Mouse (Mus musculus) liver, embryonic 11.5 days (tissue): ENCODE data around the gene Dlg2. TPM values are rescaled to one million over a fixed set of nuclear protein-coding genes. Genes with fewer than 3 reads are reported as not detected.

Experiments
- ATAC-seq: fragments of 200-750 bp; cut with Nextera tagmentation; replicated peaks from 2 replicates; pipeline ENCODE4 v1.8.0; 2017; ENCODE audit warnings: moderate number of reproducible peaks, mild to moderate bottlenecking, moderate TSS enrichment, moderate library complexity; ENCODE audit not compliant: low FRiP score
- DNase-seq: peaks from one replicate; pipeline ENCODE4 v3.0.0-alpha.2; 2017; ENCODE audit warnings: low spot score
- H3K27ac ChIP-seq: fragments of 300-500 bp; sonication (generic); 2 replicates; pipeline ENCODE4 v1.5.1; 2014; ENCODE audit warnings: mild to moderate bottlenecking, low read depth, low read length, control low read depth
- H3K27me3 ChIP-seq: fragments of 300-500 bp; sonication (generic); replicated peaks from 2 replicates; pipeline ENCODE4 v1.6.1; 2014; ENCODE audit warnings: low read length, mixed read lengths; ENCODE audit not compliant: control insufficient read depth, insufficient read depth
- H3K36me3 ChIP-seq: fragments of 300-500 bp; sonication (generic); 2 replicates; pipeline ENCODE4 v1.6.1; 2014; ENCODE audit warnings: mild to moderate bottlenecking, low read length, moderate library complexity, mixed read lengths; ENCODE audit not compliant: control insufficient read depth, insufficient read depth
- H3K4me1 ChIP-seq: fragments of 300-500 bp; sonication (generic); replicated peaks from 2 replicates; pipeline ENCODE4 v1.6.1; 2014; ENCODE audit warnings: low read length, mixed read lengths; ENCODE audit not compliant: control insufficient read depth, insufficient read depth
- H3K4me2 ChIP-seq: fragments of 300-500 bp; sonication (generic); 2 replicates; pipeline ENCODE4 v1.6.1; 2014; ENCODE audit warnings: mild to moderate bottlenecking, control low read depth, moderate library complexity
- H3K4me3 ChIP-seq: fragments of 300-500 bp; sonication (generic); 2 replicates; pipeline ENCODE4 v1.5.1; 2014; ENCODE audit warnings: low read depth, low read length, control low read depth
- H3K9ac ChIP-seq: fragments of 300-500 bp; sonication (generic); 2 replicates; pipeline ENCODE4 v1.6.1; 2014; ENCODE audit warnings: low read depth, low read length, control low read depth
- H3K9me3 ChIP-seq: fragments of 300-500 bp; sonication (generic); 2 replicates; pipeline ENCODE4 v1.6.1; 2016; ENCODE audit warnings: low read length, inconsistent platforms, mixed read lengths; ENCODE audit not compliant: control insufficient read depth
- WGBS: fragments of 180-500 bp; shearing (Covaris S2); extraction: QIAGEN DNeasy Blood & Tissue Kit; methylation state at CpG from one replicate; pipeline ENCODE4 v1.1.7; 2014; 5-methylcytosine and 5-hydroxymethylcytosine counted together
- polyA plus RNA-seq: library from polyadenylated mRNA; unstranded; fragments of >200 nt; fragmentation: Nextera tagmentation; extraction: Ambion mirVana; gene quantifications from 2 replicates; pipeline ENCODE4 v1.2.1, GENCODE M21; 2014

The Dlg2 gene
- polyA plus RNA-seq, 1 experiment from 2014 or later, result 0.96 TPM

GRCm38 (mm10) chr7:91573321-91573720, 1096.8 kb downstream of the Dlg2 start:
- H3K9ac ChIP-seq, result no peak overlapping the region
- no peak overlapping the region for H3K27ac ChIP-seq
- no peak overlapping the region for H3K4me2 ChIP-seq
- ATAC-seq (no peak), DNase-seq (no peak)
- no peak overlapping the region for H3K4me3 ChIP-seq
- H3K36me3 ChIP-seq, result no peaks in the 10 kb centered on the region
- H3K4me1 ChIP-seq, result no peaks in the 10 kb centered on the region
- no peaks in the 10 kb centered on the region for H3K9me3 ChIP-seq
- no peaks in the 10 kb centered on the region for H3K27me3 ChIP-seq

GRCm38 (mm10) chr7:91576216-91576615, 1099.7 kb downstream of the Dlg2 start:
- Histone ChIP-seq H3K4me3 (no peak overlapping the region), H3K4me2 (no peak overlapping the region), H3K36me3 (no peaks in the 10 kb centered on the region), H3K27ac (no peak overlapping the region), H3K9me3 (no peaks in the 10 kb centered on the region), H3K4me1 (no peaks in the 10 kb centered on the region), H3K9ac (no peak overlapping the region), H3K27me3 (no peaks in the 10 kb centered on the region)
- no peak for DNase-seq
- ATAC-seq, result no peak
- WGBS, result 77% methylated on average over 6 of the region's 6 CpGs

GRCm38 (mm10) chr7:91582203-91582602, 1105.7 kb downstream of the Dlg2 start:
- no peak overlapping the region for H3K27ac ChIP-seq
- 73% methylated on average over 2 of the region's 2 CpGs for WGBS
- H3K27me3 ChIP-seq, result no peaks in the 10 kb centered on the region
- ATAC-seq, result no peak
- DNase-seq, result no peak
- no peaks in the 10 kb centered on the region for H3K9me3 ChIP-seq
- no peaks in the 10 kb centered on the region for H3K36me3 ChIP-seq
- H3K4me3 ChIP-seq, result no peak overlapping the region
- no peak overlapping the region for H3K4me2 ChIP-seq
- H3K9ac ChIP-seq, result no peak overlapping the region
- H3K4me1 ChIP-seq, result no peaks in the 10 kb centered on the region

- H3K4me3 ChIP-seq, result no peak overlapping the region
- 56% methylated on average over 1 of the region's 1 CpGs for WGBS
- H3K27ac ChIP-seq, result no peak overlapping the region
- DNase-seq, result no peak
- no peak overlapping the region for H3K9ac ChIP-seq
- no peaks in the 10 kb centered on the region for H3K27me3 ChIP-seq
- no peaks in the 10 kb centered on the region for H3K36me3 ChIP-seq
- H3K4me1 ChIP-seq, result no peaks in the 10 kb centered on the region
- H3K9me3 ChIP-seq, result no peaks in the 10 kb centered on the region
- no peak overlapping the region for H3K4me2 ChIP-seq
- no peak for ATAC-seq
These were observed 1107.1 kb downstream of the Dlg2 start for GRCm38 (mm10) chr7:91583566-91583965.

GRCm38 (mm10) chr7:91591261-91592170, 1115.0 kb downstream of the Dlg2 start:
- DNase-seq, result no peak
- H3K9me3 ChIP-seq, result no peaks in the 10 kb centered on the region
- no peaks in the 10 kb centered on the region for H3K4me1 ChIP-seq
- no peak overlapping the region for H3K4me3 ChIP-seq
- H3K27ac ChIP-seq, result no peak overlapping the region
- WGBS, result 74% methylated on average over 5 of the region's 5 CpGs
- H3K4me2 ChIP-seq, result no peak overlapping the region
- ATAC-seq, result no peak
- H3K27me3 ChIP-seq, result no peaks in the 10 kb centered on the region
- H3K9ac ChIP-seq, result no peak overlapping the region
- no peaks in the 10 kb centered on the region for H3K36me3 ChIP-seq

- no peak overlapping the region for H3K4me3 ChIP-seq
- no peak for DNase-seq
- no peaks in the 10 kb centered on the region for H3K4me1 ChIP-seq
- no peaks in the 10 kb centered on the region for H3K9me3 ChIP-seq
- no peak for ATAC-seq
- no peak overlapping the region for H3K9ac ChIP-seq
- WGBS, result 49% methylated on average over 4 of the region's 4 CpGs
- no peaks in the 10 kb centered on the region for H3K27me3 ChIP-seq
- H3K4me2 ChIP-seq, result no peak overlapping the region
- no peak overlapping the region for H3K27ac ChIP-seq
- no peaks in the 10 kb centered on the region for H3K36me3 ChIP-seq
These were observed 1122.1 kb downstream of the Dlg2 start for GRCm38 (mm10) chr7:91598549-91598948.

GRCm38 (mm10) chr7:91601307-91601706, 1124.8 kb downstream of the Dlg2 start:
- no peak for ATAC-seq
- no peaks in the 10 kb centered on the region for H3K9me3 ChIP-seq

GRCm38 (mm10) chr7:91603561-91603960, 1127.1 kb downstream of the Dlg2 start:
- H3K4me3 ChIP-seq, result no peak overlapping the region
- DNase-seq, result no peak
- no peak overlapping the region for H3K27ac ChIP-seq
- WGBS, result 80% methylated on average over 4 of the region's 4 CpGs
- H3K4me2 ChIP-seq, result no peak overlapping the region
- no peaks in the 10 kb centered on the region for H3K4me1 ChIP-seq
- H3K36me3 ChIP-seq, result no peaks in the 10 kb centered on the region
- H3K27me3 ChIP-seq, result no peaks in the 10 kb centered on the region
- no peak for ATAC-seq
- no peak overlapping the region for H3K9ac ChIP-seq
- no peaks in the 10 kb centered on the region for H3K9me3 ChIP-seq

More at GRCm38 (mm10) chr7:91601307-91601706, 1124.8 kb downstream of the Dlg2 start:
- no peaks in the 10 kb centered on the region for H3K36me3 ChIP-seq
- no peak overlapping the region for H3K27ac ChIP-seq
- no peak overlapping the region for H3K9ac ChIP-seq
- no peak for DNase-seq
- H3K4me2 ChIP-seq, result no peak overlapping the region
- H3K27me3 ChIP-seq, result no peaks in the 10 kb centered on the region
- no peaks in the 10 kb centered on the region for H3K4me1 ChIP-seq
- H3K4me3 ChIP-seq, result no peak overlapping the region

- ATAC-seq, result no peak
- WGBS, result 55% methylated on average over 1 of the region's 1 CpGs
- H3K4me1 ChIP-seq, result no peaks in the 10 kb centered on the region
These were observed 1176.6 kb downstream of the Dlg2 start for GRCm38 (mm10) chr7:91653033-91653432.

More at GRCm38 (mm10) chr7:91653033-91653432, 1176.6 kb downstream of the Dlg2 start:
- no peak for DNase-seq
- Histone ChIP-seq H3K27ac (no peak overlapping the region), H3K36me3 (no peaks in the 10 kb centered on the region), H3K4me2 (no peak overlapping the region), H3K9me3 (no peaks in the 10 kb centered on the region), H3K27me3 (no peaks in the 10 kb centered on the region), H3K9ac (no peak overlapping the region), H3K4me3 (no peak overlapping the region)
